Mouse (Mus musculus) limb, embryonic 14.5 days (tissue): Measurements from ENCODE around the gene Lmtk2. TPM values are rescaled to one million over a fixed set of nuclear protein-coding genes. Genes with fewer than 3 reads are reported as not detected.

Experiments used
- ATAC-seq: fragments of 200-750 bp; cut with Nextera tagmentation; 2 replicates; pipeline ENCODE4 v1.8.0; 2017; ENCODE audit warnings: low read depth, moderate number of reproducible peaks, moderate TSS enrichment; ENCODE audit not compliant: low FRiP score
- DNase-seq: peaks from one replicate; pipeline ENCODE4 v3.0.0-alpha.2; 2015; ENCODE audit warnings: low spot score
- H3K27ac ChIP-seq: fragments of 300-500 bp; sonication (generic); replicated peaks from 2 replicates; pipeline ENCODE4 v1.5.1; 2014; ENCODE audit warnings: low read depth, mild to moderate bottlenecking, low read length, moderate library complexity, mixed read lengths
- H3K27me3 ChIP-seq: fragments of 300-500 bp; sonication (generic); 2 replicates; pipeline ENCODE4 v1.6.1; 2014; ENCODE audit warnings: low read length, mixed read lengths; ENCODE audit not compliant: control insufficient read depth, insufficient read depth
- H3K36me3 ChIP-seq: fragments of 300-500 bp; sonication (generic); 2 replicates; pipeline ENCODE4 v1.6.1; 2014; ENCODE audit warnings: mild to moderate bottlenecking, low read length, moderate library complexity, mixed read lengths; ENCODE audit not compliant: control insufficient read depth, insufficient read depth
- H3K4me1 ChIP-seq: fragments of 300-500 bp; sonication (generic); 2 replicates; pipeline ENCODE4 v1.6.1; 2014; ENCODE audit warnings: antibody characterized with exemption, low read length, mixed read lengths; ENCODE audit not compliant: control insufficient read depth, insufficient read depth
- H3K4me2 ChIP-seq: fragments of 300-500 bp; sonication (generic); replicated peaks from 2 replicates; pipeline ENCODE4 v1.6.1; 2014; ENCODE audit warnings: low read depth, mild to moderate bottlenecking, low read length, moderate library complexity; ENCODE audit not compliant: severe bottlenecking
- H3K4me3 ChIP-seq: fragments of 300-500 bp; sonication (generic); replicated peaks from 2 replicates; pipeline ENCODE4 v1.5.1; 2014; ENCODE audit warnings: low read length
- H3K9ac ChIP-seq: fragments of 300-500 bp; sonication (generic); 2 replicates; pipeline ENCODE4 v1.6.1; 2014; ENCODE audit warnings: mild to moderate bottlenecking, low read depth, low read length, moderate library complexity; ENCODE audit not compliant: severe bottlenecking
- H3K9me3 ChIP-seq: fragments of 300-500 bp; sonication (generic); 2 replicates; pipeline ENCODE4 v1.6.1; 2016; ENCODE audit warnings: low read length; ENCODE audit not compliant: control insufficient read depth
- POLR2A ChIP-seq: fragments of 200-500 bp; IDR thresholded peaks from 2 replicates; pipeline ENCODE4 v1.8.0; 2012; ENCODE audit warnings: inconsistent platforms, mild to moderate bottlenecking, moderate library complexity, borderline replicate concordance; ENCODE audit not compliant: insufficient read depth, insufficient read length; ENCODE audit errors: extremely low read depth
- WGBS: fragments of 180-500 bp; shearing (Covaris S2); extraction: QIAGEN DNeasy Blood & Tissue Kit; methylation state at CpG from one replicate; pipeline ENCODE4 v1.1.7; 2014; 5-methylcytosine and 5-hydroxymethylcytosine counted together
- polyA plus RNA-seq, 2 experiments: library from polyadenylated mRNA; depleted of rRNA in 1 of 2; stranded (reverse) in 1 of 2; unstranded in 1 of 2; fragments of >200 nt; fragmentation: Nextera tagmentation in 1 of 2; extraction: Ambion mirVana in 1 of 2; gene quantifications; 2 replicates each; pipeline versions ENCODE4 v1.2.1 to v1.2.3; 2012 to 2014

The Lmtk2 gene
- polyA plus RNA-seq, 2 experiments = 3.6 to 8.2 TPM

- no peaks in the 10 kb centered on the region for H3K27me3 ChIP-seq
- no peak for TF ChIP-seq POLR2A
- no peaks in the 10 kb centered on the region for H3K9me3 ChIP-seq
- H3K4me1 ChIP-seq = no peaks in the 10 kb centered on the region
- H3K36me3 ChIP-seq = peaks cover 22% of the 10 kb centered on the region
- 92% methylated on average over 5 of the region's 5 CpGs for WGBS
- H3K4me2 ChIP-seq = no peak overlapping the region
- DNase-seq (no peak), ATAC-seq (no peak)
- no peak overlapping the region for H3K9ac ChIP-seq
- no peak overlapping the region for H3K4me3 ChIP-seq
- H3K27ac ChIP-seq = no peak overlapping the region
These were observed 43.3 kb downstream of the Lmtk2 start for GRCm38 (mm10) chr5:144143531-144143930.

- no peak overlapping the region for H3K27ac ChIP-seq
- no peaks in the 10 kb centered on the region for H3K4me1 ChIP-seq
- DNase-seq (no peak), ATAC-seq (no peak)
- no peak overlapping the region for H3K4me2 ChIP-seq
- no peaks in the 10 kb centered on the region for H3K9me3 ChIP-seq
- no peaks in the 10 kb centered on the region for H3K27me3 ChIP-seq
- H3K36me3 ChIP-seq = peaks cover 44% of the 10 kb centered on the region
- no peak overlapping the region for H3K4me3 ChIP-seq
- TF ChIP-seq POLR2A = no peak
- no peak overlapping the region for H3K9ac ChIP-seq
These were observed 46.7 kb downstream of the Lmtk2 start for GRCm38 (mm10) chr5:144146898-144147297.

GRCm38 (mm10) chr5:144149530-144149929, 49.3 kb downstream of the Lmtk2 start:
- H3K9me3 ChIP-seq = no peaks in the 10 kb centered on the region
- H3K4me2 ChIP-seq = no peak overlapping the region
- DNase-seq (no peak), ATAC-seq (no peak)
- H3K36me3 ChIP-seq = peaks cover 46% of the 10 kb centered on the region
- no peak overlapping the region for H3K9ac ChIP-seq
- H3K4me3 ChIP-seq = no peak overlapping the region
- 99% methylated on average over 4 of the region's 4 CpGs for WGBS
- no peak for TF ChIP-seq POLR2A
- H3K27ac ChIP-seq = no peak overlapping the region
- H3K27me3 ChIP-seq = no peaks in the 10 kb centered on the region
- H3K4me1 ChIP-seq = no peaks in the 10 kb centered on the region

DNA sequence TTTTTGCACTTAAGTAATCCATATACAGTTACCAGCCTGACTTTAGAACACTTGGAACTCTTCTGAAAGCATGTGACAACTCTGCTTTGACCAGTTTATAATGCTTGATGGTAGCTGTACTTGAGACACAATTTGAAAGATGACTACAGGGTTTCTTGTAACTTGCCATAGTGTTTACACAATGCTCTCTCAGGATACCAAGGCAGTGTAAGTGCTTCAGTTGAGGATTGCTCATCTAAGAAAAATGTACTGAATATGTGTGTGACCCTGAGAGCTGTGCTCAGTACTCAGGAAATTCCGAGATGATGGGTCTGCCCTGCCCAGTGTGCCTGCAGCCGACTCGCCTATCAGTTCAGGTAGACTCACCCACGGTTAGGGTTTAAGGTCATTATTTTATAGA, 51.0 kb downstream of the Lmtk2 start:
- DNase-seq = no peak
- Histone ChIP-seq H3K27me3 (no peaks in the 10 kb centered on the region), H3K4me2 (no peak overlapping the region), H3K27ac (no peak overlapping the region), H3K4me1 (no peaks in the 10 kb centered on the region), H3K4me3 (no peak overlapping the region), H3K36me3 (peaks cover 41% of the 10 kb centered on the region), H3K9ac (no peak overlapping the region), H3K9me3 (no peaks in the 10 kb centered on the region)
- WGBS = 83% methylated on average over 4 of the region's 4 CpGs
- no peak for ATAC-seq
- no peak for TF ChIP-seq POLR2A

- TF ChIP-seq POLR2A = no peak
- 0 out of 2 replicates have a peak, but pooled peaks cover 6% of the 10 kb centered on the region for H3K4me1 ChIP-seq
- 27% methylated on average over 7 of the region's 7 CpGs for WGBS
- peaks cover 40% of the 10 kb centered on the region for H3K36me3 ChIP-seq
- H3K27ac ChIP-seq = no peak overlapping the region
- H3K4me3 ChIP-seq = no peak overlapping the region
- no peaks in the 10 kb centered on the region for H3K9me3 ChIP-seq
- H3K4me2 ChIP-seq = no peak overlapping the region
- H3K27me3 ChIP-seq = no peaks in the 10 kb centered on the region
- DNase-seq (peak; percentile 74), ATAC-seq (no peak)
- no peak overlapping the region for H3K9ac ChIP-seq
These were observed 54.3 kb downstream of the Lmtk2 start for GRCm38 (mm10) chr5:144154528-144154927.

DNA sequence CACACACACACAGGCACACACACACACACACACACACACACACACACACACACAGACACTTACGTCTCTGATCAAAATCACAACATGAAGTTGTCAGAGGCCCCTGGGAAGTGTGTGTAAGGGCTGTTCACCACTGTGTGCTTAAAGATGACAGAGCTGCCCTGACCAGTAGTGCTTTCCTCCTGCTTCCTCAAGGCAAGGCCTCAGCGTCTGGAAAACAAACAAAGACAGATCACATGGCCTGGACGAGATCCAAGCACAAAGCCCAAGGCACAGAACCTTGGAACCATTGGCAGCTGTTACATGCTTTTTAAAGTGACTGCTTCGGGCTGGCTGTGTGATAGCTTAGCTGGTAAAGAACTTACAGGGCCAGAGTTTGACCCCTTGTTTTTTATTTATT, 58.4 kb downstream of the Lmtk2 start:
- H3K4me1 ChIP-seq = 0 out of 2 replicates have a peak, but pooled peaks cover 6% of the 10 kb centered on the region
- no peaks in the 10 kb centered on the region for H3K27me3 ChIP-seq
- no peak overlapping the region for H3K4me2 ChIP-seq
- ATAC-seq (peak; percentile 75), DNase-seq (peak; percentile 80)
- no peak overlapping the region; the same call in 1 of the 2 replicates for H3K9ac ChIP-seq
- no peak overlapping the region for H3K27ac ChIP-seq
- no peak overlapping the region for H3K4me3 ChIP-seq
- peaks cover 19% of the 10 kb centered on the region for H3K36me3 ChIP-seq
- H3K9me3 ChIP-seq = no peaks in the 10 kb centered on the region
- no peak for TF ChIP-seq POLR2A
- 21% methylated on average over 4 of the region's 4 CpGs for WGBS
